Mouse (Mus musculus) embryonic fibroblast, embryonic 13.5 days (primary cell): ENCODE data around the gene Taf1c.

Experiments used
- CTCF ChIP-seq: IDR thresholded peaks from 2 replicates; pipeline ENCODE4 v1.5.1; 2011; ENCODE audit warnings: mild to moderate bottlenecking, control low read depth, low read length, moderate library complexity, borderline replicate concordance; ENCODE audit not compliant: insufficient read depth
- POLR2A ChIP-seq: IDR thresholded peaks from 2 replicates; pipeline ENCODE4 v1.6.1; 2011; ENCODE audit warnings: low read depth, mild to moderate bottlenecking, control low read depth, low read length, moderate library complexity

DNA sequence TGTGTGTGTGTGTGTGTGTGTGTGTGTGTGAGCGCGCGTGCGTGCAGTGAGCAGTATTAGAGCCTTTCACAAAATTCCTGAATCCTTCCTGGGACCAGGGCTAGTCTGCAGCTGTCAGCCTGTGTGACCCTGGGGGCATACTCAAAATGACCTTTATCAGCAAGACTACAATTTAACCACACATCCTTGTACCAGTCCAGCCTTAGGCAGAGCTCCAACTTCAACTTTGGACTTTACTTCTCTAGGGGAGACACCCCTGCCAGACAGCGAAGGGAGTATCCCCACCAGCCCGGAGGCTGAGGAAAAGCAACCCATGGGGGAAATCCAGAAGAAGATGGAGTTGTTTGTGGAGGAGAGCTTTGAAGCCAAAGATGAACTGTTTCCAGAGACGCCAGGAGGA, 13.6 kb downstream of the Taf1c start:
- no peak for TF ChIP-seq CTCF
- TF ChIP-seq POLR2A, result no peak
